Comparison of ENCODE assay signal across 8 mouse cellular contexts in the genomic region with DNA sequence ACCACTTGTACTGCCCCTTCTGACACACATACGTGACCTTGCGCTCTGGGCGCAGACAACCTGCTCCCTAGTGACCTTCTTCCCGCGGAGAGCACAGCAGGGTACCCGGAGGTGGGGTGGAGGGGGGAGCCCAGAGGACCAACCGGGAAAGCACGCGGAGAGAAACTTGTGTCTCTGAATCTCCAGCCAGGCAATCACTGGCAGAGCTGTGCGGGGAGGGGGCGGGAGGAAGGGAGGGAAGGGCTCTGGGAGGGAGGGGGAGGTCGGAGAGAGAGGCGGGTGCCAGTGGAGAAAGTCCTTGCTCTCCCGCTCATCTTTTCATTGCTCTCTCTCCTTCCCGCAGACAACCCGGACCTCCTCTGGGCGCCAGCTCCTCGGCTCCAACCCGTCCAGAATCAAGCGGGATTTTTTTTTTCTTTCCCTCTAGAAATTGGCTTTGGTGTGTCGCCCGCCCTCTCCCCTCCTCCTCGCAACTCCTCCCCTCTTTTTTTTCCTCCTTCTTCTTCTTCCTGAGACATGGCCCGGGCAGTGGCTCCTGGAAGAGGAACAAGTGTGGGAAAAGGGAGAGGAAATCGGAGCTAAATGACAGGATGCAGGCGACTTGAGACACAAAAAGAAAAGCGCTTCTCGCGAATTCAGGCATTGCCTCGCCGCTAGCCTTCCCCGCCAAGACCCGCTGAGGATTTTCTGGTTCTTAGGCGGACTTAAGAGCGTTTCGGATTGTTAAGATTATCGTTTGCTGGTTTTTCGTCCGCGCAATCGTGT. TPM values are rescaled to one million over a fixed set of nuclear protein-coding genes. Genes with fewer than 3 reads are reported as not detected.
DNase-seq lines count a peak whose midpoint lies in the region; ATAC-seq lines count a peak whose summit lies in the region.

No protein-coding gene starts in this region.

- under 1% methylated on average over 40 of the region's 41 CpGs for WGBS in hindbrain, embryonic 14.5 days

- no peaks in the 10 kb centered on the region for H3K9me3 ChIP-seq in hindbrain, embryonic 14.5 days (ENCODE audit: control insufficient read depth, low read length)

- peak overlapping the region; percentile 99 for H3K4me2 ChIP-seq in hindbrain, embryonic 14.5 days (replicated peaks)

- H3K27me3 ChIP-seq in hindbrain, embryonic 14.5 days (ENCODE audit: control insufficient read depth, insufficient read depth, low read length) = 0 out of 2 replicates have a peak, but pooled peaks cover 3% of the 10 kb centered on the region

- peak overlapping the region; percentile 89 for H3K27ac ChIP-seq in hindbrain, embryonic 14.5 days

- no peaks in the 10 kb centered on the region for H3K36me3 ChIP-seq in hindbrain, embryonic 14.5 days (replicated peaks; ENCODE audit: control insufficient read depth, insufficient read depth)

- peak; percentile 93 for DNase-seq in Muller cell, postnatal 12 days (ENCODE audit: inconsistent ontology term)
- DNase-seq in cerebellum, postnatal 14 days = peak; percentile 50 to 59
- DNase-seq in gastrocnemius, adult 18-20 months (ENCODE audit: low spot score) = peak; percentile 68
- peak; percentile 60 for DNase-seq in hindbrain, embryonic 14.5 days (ENCODE audit: low spot score)
- DNase-seq in layer of hippocampus, postnatal 36 days = peak; percentile 70 to 71
- DNase-seq in lung, postnatal 10 days = peak; percentile 87
- peak; percentile 84 for DNase-seq in retina, postnatal 1 day

- ATAC-seq in hindbrain, embryonic 14.5 days (ENCODE audit: low FRiP score) = peak; percentile 53
- ATAC-seq in erythroid progenitor cell, adult 5-6 weeks (replicated peaks; ENCODE audit: low FRiP score, poor library complexity, severe bottlenecking) = no peak

- peaks cover 26% of the 10 kb centered on the region; the same call in 1 of the 2 replicates for H3K4me1 ChIP-seq in hindbrain, embryonic 14.5 days (replicated peaks; ENCODE audit: control insufficient read depth, insufficient read depth, low read length)

- H3K4me3 ChIP-seq in hindbrain, embryonic 14.5 days (replicated peaks; ENCODE audit: low read length) = peak overlapping the region; percentile 60

- peak overlapping the region; percentile 88 for H3K9ac ChIP-seq in hindbrain, embryonic 14.5 days

RNA-seq across cellular contexts. Expression of a gene that starts 0.5 kb away (rescaled TPM):
- 10 to 100 TPM; 23.7 to 29.0 TPM for total RNA-seq in gastrocnemius, adult 18-20 months (2021)
- polyA plus RNA-seq in hindbrain, embryonic 14.5 days (2014; fragmentation: Nextera tagmentation; extraction: Ambion mirVana) = 72.7 and 82.2 TPM in 2 replicates
- total RNA-seq in layer of hippocampus, postnatal 36 days (2021) = 100 to 1,000 TPM; 109 to 121 TPM
- total RNA-seq in erythroid progenitor cell, adult 5-6 weeks (2015; ENCODE audit: low replicate concordance) = 1.4 and 3.4 TPM in 2 replicates
- 2.0 and 4.4 TPM in 2 replicates for total RNA-seq in erythroid progenitor cell, adult 5-6 weeks (2017; ENCODE audit: low replicate concordance)

Comparison
In these comparisons a context has a peak if more than half of its experiments do, and no peak if none do; other contexts are left out.
1. RNA of a gene that starts 0.5 kb away (total RNA-seq): 109 to 121 TPM in layer of hippocampus, postnatal 36 days and 23.7 to 29.0 TPM in gastrocnemius, adult 18-20 months; 1.4 to 4.4 TPM in erythroid progenitor cell, adult 5-6 weeks; every median in the first group is over 4 times any median in the second.
2. Peak in every context shown above with its lines, with median percentiles within 50 percentile points of each other: DNase-seq.